Mouse (Mus musculus) effector memory CD4-positive, alpha-beta T cell, adult 7 months (primary cell): ENCODE measurements around the gene Cish. TPM values are rescaled to one million over a fixed set of nuclear protein-coding genes. Genes with fewer than 3 reads are reported as not detected.

Experiments used
- polyA plus RNA-seq: library from polyadenylated mRNA; unstranded; fragments of 100-300 nt; shearing (Covaris generic); gene quantifications from one replicate; pipeline ENCODE4 v1.2.1, GENCODE M21; 2017

Gene Cish
- 150 TPM for polyA plus RNA-seq

GRCm38 (mm10) chr9:107296016-107296040 is at the start of gene Cish:
TSS of gene Cish (plus strand) at chr9:107296026.

GRCm38 (mm10) chr9:107289211-107290076 is 6.4 kb upstream of the Cish start, which contains the start of gene Mapkapk3:
TSS of gene Mapkapk3 (minus strand) at chr9:107289877.

GRCm38 (mm10) chr9:107338172-107338883 is 42.5 kb downstream of the Cish start, which contains the start of gene Hemk1:
TSS of gene Hemk1 (minus strand) at chr9:107338350.

GRCm38 (mm10) chr9:107340267-107340859 is 44.5 kb downstream of the Cish start, which contains the start of gene 6430571L13Rik:
TSS of gene 6430571L13Rik (plus strand) at chr9:107340602.

Other genes starting within 250 kb of the Cish start
- gene Dock3, start 64.1 kb upstream of the Cish start, polyA plus RNA-seq: 0.05 TPM
- 107 TPM for gene Mapkapk3, start 6.1 kb upstream of the Cish start, polyA plus RNA-seq
- 10.6 TPM for gene Hemk1, start 42.3 kb downstream of the Cish start, polyA plus RNA-seq
- gene 6430571L13Rik, start 44.6 kb downstream of the Cish start, polyA plus RNA-seq: 0.56 TPM
- gene Cacna2d2, start 103.6 kb downstream of the Cish start, polyA plus RNA-seq: 0.13 TPM
- 67.0 TPM for gene Tmem115, start 237.9 kb downstream of the Cish start, polyA plus RNA-seq
- gene Cyb561d2, start 246.2 kb downstream of the Cish start, polyA plus RNA-seq: 25.0 TPM
- 57.8 TPM for gene Nprl2, start 246.2 kb downstream of the Cish start, polyA plus RNA-seq